Mouse (Mus musculus) small intestine, adult 2 months (tissue): Measurements from ENCODE around the gene Fchsd2.

Experiments
- CTCF ChIP-seq: fragments of 200-500 bp; IDR thresholded peaks from 2 replicates; pipeline ENCODE4 v1.5.1; 2012; ENCODE audit warnings: low read depth, mild to moderate bottlenecking, control low read depth, inconsistent platforms, low read length, moderate library complexity, mixed read lengths; ENCODE audit not compliant: insufficient replicate concordance, insufficient read length; ENCODE audit errors: extremely low read depth
- POLR2A ChIP-seq: fragments of 200-500 bp; IDR thresholded peaks from 2 replicates; pipeline ENCODE4 v1.6.1; 2012; ENCODE audit warnings: low read depth, mild to moderate bottlenecking, control low read depth, inconsistent platforms, low read length, moderate library complexity

DNA sequence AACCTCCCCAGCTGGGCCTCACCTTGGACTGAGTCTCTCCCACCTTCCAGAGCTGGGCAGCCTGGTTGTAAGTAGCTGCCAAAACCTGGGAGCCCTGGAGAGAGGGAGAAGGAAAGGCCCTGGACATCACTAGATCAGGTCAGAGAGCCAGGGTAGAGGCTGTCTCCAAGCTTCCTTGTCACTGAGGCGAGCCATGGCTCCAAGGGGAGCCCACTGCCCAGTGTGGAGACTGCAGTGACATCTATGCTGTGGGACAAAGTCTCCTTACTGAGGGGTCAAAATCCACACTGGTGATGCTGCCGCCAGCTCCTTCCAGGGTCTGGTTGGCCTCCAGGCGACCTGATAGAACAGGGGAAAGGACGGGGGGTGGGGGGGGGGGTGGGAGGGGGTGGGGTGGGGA, 199.4 kb downstream of the Fchsd2 start:
- TF ChIP-seq CTCF (no peak), POLR2A (no peak)
